Mouse (Mus musculus) ES-Bruce4 (cell line): Measurements from ENCODE around the gene Ank3. TPM values are rescaled to one million over a fixed set of nuclear protein-coding genes. Genes with fewer than 3 reads are reported as not detected.

Experiments
- H3K27ac ChIP-seq: 2 replicates; pipeline ENCODE4 v1.5.1; 2012; ENCODE audit warnings: low read length, inconsistent platforms; ENCODE audit not compliant: insufficient read depth
- H3K27me3 ChIP-seq: 2 replicates; pipeline ENCODE4 v1.6.1; 2012; ENCODE audit warnings: mild to moderate bottlenecking, low read length, inconsistent platforms; ENCODE audit not compliant: control insufficient read depth, poor library complexity, insufficient read depth, severe bottlenecking
- H3K36me3 ChIP-seq: 2 replicates; pipeline ENCODE4 v1.6.1; 2012; ENCODE audit warnings: inconsistent platforms, mild to moderate bottlenecking, low read length, moderate library complexity; ENCODE audit not compliant: control insufficient read depth, poor library complexity, insufficient read depth, severe bottlenecking
- H3K4me1 ChIP-seq: one replicate; pipeline ENCODE4 v1.8.1; 2011; ENCODE audit warnings: low read length; ENCODE audit not compliant: control insufficient read depth, insufficient read depth
- H3K4me3 ChIP-seq: 2 replicates; pipeline ENCODE4 v1.5.1; 2011; ENCODE audit warnings: low read depth, mild to moderate bottlenecking, low read length
- H3K9ac ChIP-seq: 2 replicates; pipeline ENCODE4 v1.6.1; 2012; ENCODE audit warnings: low read depth, mild to moderate bottlenecking, inconsistent platforms; ENCODE audit not compliant: poor library complexity, severe bottlenecking
- H3K9me3 ChIP-seq: replicated peaks from 2 replicates; pipeline ENCODE4 v1.6.1; 2012; ENCODE audit warnings: mild to moderate bottlenecking, low read length, inconsistent platforms; ENCODE audit not compliant: control insufficient read depth, poor library complexity, insufficient read depth, severe bottlenecking
- CTCF ChIP-seq: IDR thresholded peaks from one replicate; pipeline ENCODE4 v1.8.1; 2011; ENCODE audit warnings: low read depth, low read length
- EP300 ChIP-seq: IDR thresholded peaks from 2 replicates; pipeline ENCODE4 v1.6.1; 2011; ENCODE audit warnings: low read depth, low read length; ENCODE audit not compliant: insufficient read depth
- POLR2A ChIP-seq: IDR thresholded peaks from one replicate; pipeline ENCODE4 v1.8.1; 2011; ENCODE audit warnings: low read length; ENCODE audit not compliant: insufficient read depth
- polyA plus RNA-seq: library from polyadenylated mRNA; stranded (reverse); fragments of >200 nt; gene quantifications from 2 replicates; pipeline ENCODE4 v1.2.4, GENCODE M21; 2011; ENCODE audit warnings: low read depth; ENCODE audit not compliant: missing spikeins, insufficient read depth, insufficient read length

Ank3 gene
- polyA plus RNA-seq, 1 experiment = 61.0 TPM

DNA sequence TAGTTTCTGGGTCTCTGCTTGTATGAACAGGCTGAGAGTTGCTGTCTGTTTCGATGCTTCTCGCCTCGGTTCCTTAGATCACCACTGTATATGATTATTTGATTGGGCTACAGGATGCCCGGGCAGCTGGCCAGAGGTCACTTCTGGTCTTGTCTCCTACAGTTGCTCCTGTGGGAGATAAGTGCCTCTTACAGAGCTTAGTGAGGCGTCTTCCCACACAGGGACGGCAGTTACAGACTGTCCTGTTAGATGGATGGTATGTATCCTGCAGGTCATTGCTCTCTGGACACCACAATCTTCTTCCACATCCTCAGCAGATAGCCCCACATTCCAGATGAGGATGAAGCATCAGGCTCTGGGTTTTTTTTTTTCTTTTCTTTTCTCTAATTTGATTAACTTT, 21.7 kb downstream of the Ank3 start:
- TF ChIP-seq EP300 (no peak), POLR2A (no peak), CTCF (no peak)
- no peaks in the 10 kb centered on the region for H3K4me1 ChIP-seq
- H3K9ac ChIP-seq = no peak overlapping the region
- H3K4me3 ChIP-seq = no peak overlapping the region
- H3K36me3 ChIP-seq = no peaks in the 10 kb centered on the region
- H3K27ac ChIP-seq = no peak overlapping the region
- H3K27me3 ChIP-seq = no peaks in the 10 kb centered on the region
- no peaks in the 10 kb centered on the region for H3K9me3 ChIP-seq

- Histone ChIP-seq H3K9ac (no peak overlapping the region), H3K27me3 (no peaks in the 10 kb centered on the region), H3K9me3 (no peaks in the 10 kb centered on the region), H3K4me3 (no peak overlapping the region), H3K4me1 (no peaks in the 10 kb centered on the region), H3K27ac (no peak overlapping the region), H3K36me3 (no peaks in the 10 kb centered on the region)
- TF ChIP-seq CTCF = no peak
- TF ChIP-seq EP300 = no peak
- TF ChIP-seq POLR2A = no peak
These were observed 25.5 kb downstream of the Ank3 start for GRCm38 (mm10) chr10:69424051-69424450.

DNA sequence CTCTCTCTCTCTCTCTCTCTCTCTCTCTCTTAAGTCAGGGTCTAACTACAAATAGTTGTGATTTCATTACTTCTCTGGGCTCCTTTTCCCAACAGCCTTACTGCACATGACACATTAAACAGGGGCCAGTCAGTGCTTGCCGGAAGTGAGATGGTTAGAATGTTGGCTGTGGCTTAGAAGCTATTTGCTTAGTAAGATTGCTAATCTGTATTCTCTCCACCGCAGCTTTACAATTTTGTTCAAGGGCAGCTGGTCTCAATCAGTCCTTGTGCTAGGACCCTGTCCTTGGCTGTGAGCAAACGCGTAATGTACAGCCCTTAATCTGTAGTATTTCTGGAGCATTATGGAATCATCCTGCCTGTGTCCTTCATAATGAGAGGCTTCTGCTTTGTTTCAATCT, 31.6 kb downstream of the Ank3 start:
- Histone ChIP-seq H3K9me3 (no peaks in the 10 kb centered on the region), H3K9ac (no peak overlapping the region), H3K36me3 (no peaks in the 10 kb centered on the region), H3K27ac (no peak overlapping the region), H3K27me3 (no peaks in the 10 kb centered on the region), H3K4me3 (no peak overlapping the region), H3K4me1 (no peaks in the 10 kb centered on the region)
- TF ChIP-seq POLR2A (no peak), EP300 (no peak), CTCF (no peak)

GRCm38 (mm10) chr10:69431101-69431500, 32.5 kb downstream of the Ank3 start:
- Histone ChIP-seq H3K9ac (no peak overlapping the region), H3K4me3 (no peak overlapping the region), H3K27ac (no peak overlapping the region), H3K9me3 (no peaks in the 10 kb centered on the region), H3K27me3 (no peaks in the 10 kb centered on the region), H3K36me3 (no peaks in the 10 kb centered on the region), H3K4me1 (no peaks in the 10 kb centered on the region)
- TF ChIP-seq POLR2A (no peak), CTCF (no peak), EP300 (no peak)

DNA sequence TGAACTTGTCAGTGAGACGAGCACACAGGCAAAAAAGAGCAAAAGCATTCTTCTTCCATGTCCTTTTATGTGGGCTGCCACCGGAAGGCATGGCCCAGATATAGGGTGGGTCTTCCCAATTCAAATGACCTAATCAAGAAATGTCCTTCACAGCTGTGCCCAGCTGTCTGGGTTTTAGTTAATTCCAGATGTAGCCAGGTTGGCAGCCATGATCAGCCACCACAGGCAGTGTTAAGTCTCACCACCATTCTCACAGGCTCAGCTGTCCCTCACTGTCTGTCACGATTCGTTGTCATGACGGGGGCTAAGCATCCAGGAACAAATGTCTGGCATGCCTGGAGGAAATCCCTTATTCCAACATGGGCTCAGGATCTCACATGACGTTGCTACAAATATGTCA, 36.6 kb downstream of the Ank3 start:
- Histone ChIP-seq H3K4me1 (no peaks in the 10 kb centered on the region), H3K9me3 (no peaks in the 10 kb centered on the region), H3K27ac (no peak overlapping the region), H3K27me3 (no peaks in the 10 kb centered on the region), H3K4me3 (no peak overlapping the region), H3K36me3 (no peaks in the 10 kb centered on the region), H3K9ac (no peak overlapping the region)
- no peak for TF ChIP-seq EP300
- TF ChIP-seq POLR2A = no peak
- no peak for TF ChIP-seq CTCF

- Histone ChIP-seq H3K4me1 (no peaks in the 10 kb centered on the region), H3K36me3 (no peaks in the 10 kb centered on the region), H3K27ac (no peak overlapping the region), H3K27me3 (no peaks in the 10 kb centered on the region), H3K4me3 (no peak overlapping the region), H3K9me3 (no peaks in the 10 kb centered on the region), H3K9ac (no peak overlapping the region)
- TF ChIP-seq EP300 = no peak
- no peak for TF ChIP-seq CTCF
- TF ChIP-seq POLR2A = no peak
These were observed 40.9 kb downstream of the Ank3 start for GRCm38 (mm10) chr10:69439449-69439848.
